Mouse (Mus musculus): ENCODE measurements around the gene 4930442H23Rik. TPM values are rescaled to one million over a fixed set of nuclear protein-coding genes. Genes with fewer than 3 reads are reported as not detected.

Gene 4930442H23Rik
- total RNA-seq, 2 experiments from 2014 or later = not detected

- DNase-seq = no peak
These were observed 37.9 kb downstream of the 4930442H23Rik start for GRCm38 (mm10) chr10:81145778-81146177.

GRCm38 (mm10) chr10:81145307-81145706 lies 38.3 kb downstream of the 4930442H23Rik start:
- no peak for DNase-seq

DNA sequence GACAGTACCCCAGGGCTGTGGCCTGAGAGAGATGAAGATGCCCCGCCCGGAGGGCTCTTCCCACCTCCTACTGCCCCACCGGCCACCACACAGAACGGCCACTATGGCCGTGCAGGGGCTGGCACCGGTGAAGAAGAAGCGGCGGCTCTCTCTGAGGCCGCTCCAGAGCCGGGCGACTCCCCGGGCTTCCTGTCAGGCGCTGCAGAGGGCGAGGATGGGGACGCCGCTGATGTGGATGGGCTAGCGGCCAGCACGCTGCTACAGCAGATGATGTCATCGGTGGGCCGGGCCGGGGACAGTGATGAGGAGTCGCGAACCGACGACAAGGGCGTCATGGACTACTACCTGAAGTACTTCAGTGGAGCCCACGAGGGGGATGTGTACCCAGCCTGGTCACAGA lies 39.0 kb downstream of the 4930442H23Rik start:
- peak in 1 of 2 experiments; percentile 51 for DNase-seq

- DNase-seq = no peak
These were observed 39.7 kb downstream of the 4930442H23Rik start for GRCm38 (mm10) chr10:81143845-81144437.

GRCm38 (mm10) chr10:81143157-81143633 lies 40.5 kb downstream of the 4930442H23Rik start:
- DNase-seq = peak; percentile 80 to 84

GRCm38 (mm10) chr10:81142551-81142981 lies 41.1 kb downstream of the 4930442H23Rik start:
- DNase-seq = peak; percentile 66 to 75

- no peak for DNase-seq
These were observed 42.0 kb downstream of the 4930442H23Rik start for GRCm38 (mm10) chr10:81141455-81142210.

DNA sequence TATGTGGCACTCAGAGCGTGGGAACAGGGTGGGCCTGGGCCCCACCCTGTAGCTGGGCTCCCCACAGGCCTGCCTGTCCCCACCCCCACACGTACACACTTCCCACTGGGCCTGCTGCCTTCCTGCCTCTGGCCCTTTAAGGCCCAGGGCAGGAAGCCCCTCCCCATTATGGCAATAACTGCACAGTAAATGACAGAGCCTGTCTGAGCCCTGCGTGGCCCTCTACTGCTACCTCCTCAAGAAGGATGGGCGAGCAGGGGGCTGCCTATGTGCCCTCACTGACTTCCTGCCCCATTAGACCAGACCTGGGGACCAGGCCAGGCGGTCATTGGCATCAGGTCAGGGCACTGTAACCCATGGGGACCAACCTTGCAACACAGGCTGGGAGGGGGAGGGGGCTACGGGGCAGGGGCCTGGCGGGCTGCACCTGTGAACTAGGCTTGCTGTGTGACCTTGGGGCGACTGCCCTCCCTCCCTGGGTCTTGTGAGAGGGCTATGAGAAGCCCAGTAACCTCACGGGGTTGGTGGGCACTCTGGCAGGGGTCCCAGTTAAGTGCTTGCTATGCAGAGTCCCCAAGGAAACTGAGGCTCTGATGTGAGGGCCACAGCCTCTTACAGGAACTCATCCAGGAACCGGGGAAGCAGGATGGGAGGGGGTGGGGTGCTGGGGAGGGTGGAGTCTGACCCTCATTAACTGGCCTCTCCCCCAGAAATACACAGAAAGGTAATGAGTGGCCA lies 42.8 kb downstream of the 4930442H23Rik start:
- peak in 1 of 2 experiments; percentile 57 for DNase-seq

GRCm38 (mm10) chr10:81140005-81140404 lies 43.6 kb downstream of the 4930442H23Rik start:
- DNase-seq = peak in 1 of 2 experiments; percentile 53

DNA sequence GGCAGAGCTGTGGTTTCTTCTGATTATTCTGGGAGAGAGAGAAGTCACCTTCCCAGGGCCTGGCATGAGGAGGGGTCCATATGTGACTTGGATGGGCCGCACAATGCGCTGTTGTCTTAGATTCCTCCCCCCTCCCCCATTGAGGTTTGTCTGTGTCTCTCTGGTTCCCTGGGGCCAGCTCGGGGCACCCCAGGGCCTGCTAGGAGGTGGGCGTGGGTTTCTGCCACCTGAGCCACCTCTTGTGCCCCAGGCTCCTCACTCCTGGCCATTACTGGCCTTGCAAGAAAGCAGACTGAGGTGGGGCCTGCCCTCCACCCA lies 44.2 kb downstream of the 4930442H23Rik start:
- no peak for DNase-seq

- DNase-seq = no peak
These were observed 44.7 kb downstream of the 4930442H23Rik start for GRCm38 (mm10) chr10:81138821-81139528.

DNA sequence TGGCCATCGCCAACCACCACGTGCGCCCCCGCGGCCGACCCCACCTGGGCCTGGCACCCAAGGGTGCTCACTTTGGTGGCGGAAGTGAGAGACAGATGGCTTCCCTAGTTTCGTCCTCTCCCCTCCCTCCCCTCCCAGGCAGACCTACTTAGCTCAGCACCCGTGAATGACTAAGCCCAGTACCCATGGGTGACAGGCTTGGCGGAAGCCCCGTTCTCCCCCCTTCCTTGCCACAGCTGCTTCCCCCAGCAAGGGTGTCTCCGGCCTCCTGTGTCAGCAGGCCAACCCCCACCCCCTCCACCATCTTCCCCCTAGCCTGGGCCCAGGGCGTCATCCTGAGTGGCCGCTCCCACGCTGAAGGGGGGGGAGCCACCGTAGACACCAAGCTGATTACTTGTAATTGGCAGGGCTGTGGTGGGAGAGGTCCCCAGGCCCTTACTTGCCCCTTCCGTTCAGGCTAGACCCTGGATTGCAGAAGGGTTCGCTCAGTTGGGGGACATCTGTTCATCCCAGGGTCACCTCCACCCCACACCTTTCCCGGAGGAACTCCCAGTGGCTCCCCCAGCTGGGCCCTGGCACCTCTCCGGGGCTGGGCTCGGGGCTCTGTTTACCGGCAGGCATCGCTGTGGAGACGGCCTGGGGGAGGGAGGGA lies 45.4 kb downstream of the 4930442H23Rik start:
- peak in 1 of 2 experiments; percentile 61 for DNase-seq

DNA sequence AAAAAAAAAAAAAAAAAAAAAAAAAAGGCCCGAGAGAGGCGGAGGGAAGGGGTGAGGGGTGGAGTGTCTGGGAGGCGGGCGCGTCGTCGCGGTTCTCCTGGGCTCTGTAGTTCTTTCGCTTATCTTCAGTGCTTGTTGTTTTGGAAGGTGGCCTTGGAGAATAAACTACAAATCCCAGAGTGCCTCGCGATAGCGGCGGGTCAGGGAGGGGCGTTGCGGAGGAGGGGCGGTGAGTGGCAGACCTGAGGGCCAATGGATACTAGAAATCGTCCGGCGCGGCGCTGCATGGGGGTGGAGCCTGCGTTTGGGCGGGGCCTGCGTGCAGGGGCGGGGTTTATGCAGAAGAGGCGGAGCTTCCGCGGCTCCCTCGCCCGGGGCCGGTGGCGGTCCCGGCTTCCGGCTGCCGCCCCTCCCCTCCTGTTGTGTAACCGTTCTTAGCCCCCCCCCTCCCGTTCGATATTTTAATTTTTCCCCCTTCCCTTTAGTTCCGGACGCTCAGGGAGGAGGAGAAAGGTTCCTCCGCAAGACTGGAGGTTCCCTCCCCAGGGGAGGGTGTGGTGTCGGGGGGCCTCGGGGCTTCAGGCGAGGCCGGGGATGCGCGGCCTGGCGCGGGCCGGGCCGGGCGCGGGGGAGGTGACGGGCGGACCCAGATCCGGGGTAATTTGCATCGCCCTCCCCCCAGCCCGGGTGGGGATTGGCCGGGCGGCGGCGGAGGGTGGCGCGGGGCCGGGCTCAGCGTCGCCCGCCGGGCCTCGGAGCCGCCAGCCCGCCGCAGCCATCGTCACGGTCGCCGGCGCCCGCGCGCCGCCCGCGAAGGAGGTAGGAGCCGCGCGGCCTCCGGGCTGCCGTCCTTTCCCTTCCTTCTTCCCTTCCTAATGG lies 46.2 kb downstream of the 4930442H23Rik start:
- peak; percentile 99 for DNase-seq

- DNase-seq = peak; percentile 86 to 88
These were observed 46.9 kb downstream of the 4930442H23Rik start for GRCm38 (mm10) chr10:81136706-81137231.

DNA sequence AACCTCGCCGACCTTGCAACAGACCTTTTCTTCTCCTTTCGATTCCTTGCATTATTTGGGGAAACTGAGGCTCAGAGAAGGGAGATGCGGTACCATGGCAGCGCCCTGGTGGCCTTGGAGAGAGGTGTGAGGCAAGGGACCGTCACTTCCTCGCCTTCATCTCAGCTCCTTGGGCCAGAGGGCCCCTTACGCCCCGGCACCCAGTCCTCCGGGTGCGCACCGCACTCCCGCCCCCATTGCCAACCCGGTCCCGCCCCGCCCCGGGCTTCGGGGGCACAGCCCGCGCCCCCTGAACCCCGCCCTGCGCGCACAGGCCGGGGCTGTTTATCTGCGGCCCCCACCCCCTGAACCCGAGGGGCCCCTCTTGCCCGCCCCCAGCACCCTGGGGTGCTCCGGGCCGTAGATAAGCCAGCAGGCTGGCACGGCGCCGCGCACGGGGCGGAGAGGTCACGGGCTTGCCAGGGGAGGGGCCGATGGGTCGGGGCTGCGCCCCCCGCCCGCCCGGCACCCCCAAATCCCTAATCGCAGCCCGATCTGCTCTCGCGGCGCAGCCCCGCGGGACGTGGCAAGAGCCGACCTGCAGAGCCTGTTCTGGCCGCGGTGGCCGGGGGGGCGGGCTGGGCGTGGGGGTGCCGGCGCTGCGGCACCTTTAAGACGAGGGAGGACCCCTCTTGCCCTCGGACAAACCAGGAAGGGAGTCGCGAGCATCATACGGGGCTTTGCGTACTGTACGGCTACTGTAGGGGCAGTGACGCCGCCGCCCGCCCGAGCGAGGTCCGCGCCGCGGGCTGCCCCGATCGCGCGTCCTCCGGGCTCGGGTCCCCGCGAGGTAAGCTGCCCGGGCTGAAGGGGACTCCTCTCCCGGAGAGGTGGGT lies 47.6 kb downstream of the 4930442H23Rik start:
- peak; percentile 82 to 86 for DNase-seq

GRCm38 (mm10) chr10:81134966-81135681 lies 48.5 kb downstream of the 4930442H23Rik start, which contains the start of gene Zbtb7a:
Zbtb7a (plus strand) TSS chr10:81135220.
- peak; percentile 46 to 69 for DNase-seq

DNA sequence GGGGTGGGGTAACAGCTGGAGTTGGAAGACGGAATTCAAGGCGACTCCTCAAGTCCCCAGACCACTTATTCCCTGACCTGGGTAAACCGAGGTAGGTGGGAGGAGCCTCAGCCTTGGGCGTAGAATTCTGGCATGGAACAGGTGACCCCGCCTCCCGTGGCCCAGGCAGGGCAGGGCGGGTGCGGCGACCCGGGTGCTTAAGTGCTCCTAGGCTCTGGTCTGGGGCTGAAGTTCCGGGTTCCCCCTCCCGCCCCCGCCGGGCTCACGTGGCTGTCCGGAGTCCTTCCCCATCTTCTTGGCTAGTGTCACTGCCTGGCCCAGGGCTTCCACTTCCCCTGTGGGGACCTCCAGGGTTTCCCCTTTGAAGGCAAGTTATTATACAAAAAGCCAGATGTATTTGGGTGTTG lies 49.5 kb downstream of the 4930442H23Rik start:
- peak; percentile 71 to 87 for DNase-seq

Data from adrenal gland, postnatal 36 days (tissue).